Mouse (Mus musculus) midbrain, embryonic 14.5 days (tissue): ENCODE data around the gene Ccdc125. TPM values are rescaled to one million over a fixed set of nuclear protein-coding genes. Genes with fewer than 3 reads are reported as not detected.
A peak's percentile ranks its signal among the peaks of the same experiment; 100 is the strongest.
"Not testable (repeated sequence)": the region's sequence is repeated elsewhere in the genome, so short reads cannot be mapped to it uniquely, and the experiment has no call there.

Experiments
- ATAC-seq: fragments of 200-750 bp; cut with Nextera tagmentation; 2 replicates; pipeline ENCODE4 v1.8.0; 2017; ENCODE audit warnings: moderate number of reproducible peaks, moderate library complexity; ENCODE audit not compliant: low FRiP score, low TSS enrichment
- DNase-seq: peaks from one replicate; pipeline ENCODE4 v3.0.0-alpha.2; 2015
- H3K27ac ChIP-seq: fragments of 300-500 bp; sonication (generic); replicated peaks from 2 replicates; pipeline ENCODE4 v1.5.1; 2014; ENCODE audit warnings: mild to moderate bottlenecking, low read depth, low read length, moderate library complexity
- H3K27me3 ChIP-seq: fragments of 300-500 bp; sonication (generic); 2 replicates; pipeline ENCODE4 v1.6.1; 2014; ENCODE audit warnings: low read length, control low read depth, mixed read lengths; ENCODE audit not compliant: control insufficient read depth, insufficient read depth
- H3K36me3 ChIP-seq: fragments of 300-500 bp; sonication (generic); 2 replicates; pipeline ENCODE4 v1.6.1; 2014; ENCODE audit warnings: low read length, control low read depth; ENCODE audit not compliant: control insufficient read depth, insufficient read depth
- H3K4me1 ChIP-seq: fragments of 300-500 bp; sonication (generic); 2 replicates; pipeline ENCODE4 v1.6.1; 2014; ENCODE audit warnings: mild to moderate bottlenecking, antibody characterized with exemption, low read length, control low read depth; ENCODE audit not compliant: control insufficient read depth, insufficient read depth
- H3K4me2 ChIP-seq: fragments of 300-500 bp; sonication (generic); 2 replicates; pipeline ENCODE4 v1.6.1; 2014; ENCODE audit warnings: mild to moderate bottlenecking, low read length, moderate library complexity
- H3K4me3 ChIP-seq: fragments of 300-500 bp; sonication (generic); replicated peaks from 2 replicates; pipeline ENCODE4 v1.5.1; 2014; ENCODE audit warnings: low read depth, low read length
- H3K9ac ChIP-seq: fragments of 300-500 bp; sonication (generic); replicated peaks from 2 replicates; pipeline ENCODE4 v1.6.1; 2014; ENCODE audit warnings: mild to moderate bottlenecking, low read length, moderate library complexity
- H3K9me3 ChIP-seq: fragments of 300-500 bp; sonication (generic); 2 replicates; pipeline ENCODE4 v1.6.1; 2016; ENCODE audit warnings: low read length, control low read depth, mixed read lengths; ENCODE audit not compliant: control insufficient read depth
- WGBS: fragments of 180-500 bp; shearing (Covaris S2); extraction: QIAGEN DNeasy Blood & Tissue Kit; methylation state at CpG from one replicate; pipeline ENCODE4 v1.1.7; 2014; 5-methylcytosine and 5-hydroxymethylcytosine counted together
- polyA plus RNA-seq: library from polyadenylated mRNA; unstranded; fragments of >200 nt; fragmentation: Nextera tagmentation; extraction: Ambion mirVana; gene quantifications from 2 replicates; pipeline ENCODE4 v1.2.1, GENCODE M21; 2014

Ccdc125 gene
- polyA plus RNA-seq, 1 experiment from 2014 or later = 2.0 TPM

DNA sequence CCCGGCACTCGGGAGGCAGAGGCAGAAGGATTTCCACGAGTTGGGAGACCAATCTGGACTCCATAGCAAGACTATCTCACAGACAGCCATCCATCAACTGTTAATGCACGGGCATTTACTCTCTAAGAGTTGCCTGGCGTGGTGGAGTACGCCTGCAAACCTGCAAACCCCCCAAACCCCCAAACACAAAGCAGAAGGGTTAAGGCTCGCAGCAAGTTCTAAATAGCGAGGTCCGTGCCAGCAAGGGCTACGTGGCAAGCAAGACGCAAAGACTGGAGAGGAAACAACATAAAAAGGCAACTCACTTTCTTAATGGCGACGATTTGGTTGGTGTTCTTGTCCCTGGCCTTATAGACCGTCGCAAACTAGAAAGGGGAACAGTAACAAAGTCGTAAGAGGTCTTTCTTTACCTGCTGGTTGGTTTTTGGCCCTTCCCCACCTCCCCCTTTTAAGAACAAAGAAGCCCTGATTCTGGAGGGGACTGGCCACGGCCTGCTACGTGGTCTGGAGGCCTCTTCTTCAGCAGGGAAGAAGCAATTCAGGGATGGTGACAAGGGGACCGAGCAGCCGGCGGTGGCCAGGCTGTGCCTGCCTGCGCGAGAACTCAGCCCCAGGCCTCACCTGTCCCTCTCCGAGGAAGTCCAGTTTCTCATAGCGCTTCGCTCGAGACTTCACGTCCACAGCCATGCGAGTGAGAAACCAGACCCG is 60.8 kb downstream of the Ccdc125 start:
- Histone ChIP-seq H3K27ac (peak overlapping the region; percentile 81), H3K4me3 (peak overlapping the region; percentile 89), H3K27me3 (no peaks in the 10 kb centered on the region), H3K4me2 (peak overlapping the region; percentile 92), H3K36me3 (peaks cover 18% of the 10 kb centered on the region), H3K9ac (peak overlapping the region; percentile 68), H3K4me1 (peaks cover 10% of the 10 kb centered on the region), H3K9me3 (no peaks in the 10 kb centered on the region)
- ATAC-seq = peak; percentile 90
- DNase-seq = no peak
- WGBS = 1% methylated on average over 30 of the region's 30 CpGs

DNA sequence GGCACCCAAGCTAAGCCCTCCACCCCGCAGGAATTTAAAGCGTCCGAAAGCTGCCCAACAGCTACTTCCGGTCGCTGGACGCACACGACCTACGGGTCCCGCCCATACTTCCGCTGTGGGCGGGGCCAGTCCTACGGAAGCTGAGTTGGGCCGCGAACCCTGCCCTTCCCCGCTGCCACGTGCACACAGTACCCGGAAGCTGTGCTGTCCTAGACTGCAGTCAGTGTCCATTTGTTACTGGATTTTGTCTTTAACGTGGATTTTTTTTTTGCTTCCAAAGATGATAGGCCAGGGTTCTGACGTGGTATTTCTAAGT is 61.3 kb downstream of the Ccdc125 start, which contains the start of gene Cdk7:
Gene Cdk7 (minus strand): TSS at position 79 of the 316 bp plus-strand sequence.
- DNase-seq (peak; percentile 98), ATAC-seq (peak; percentile 100)
- H3K9me3 ChIP-seq = no peaks in the 10 kb centered on the region
- H3K27me3 ChIP-seq = no peaks in the 10 kb centered on the region
- H3K4me3 ChIP-seq = peak within 1 kb of the TSS; percentile 89
- WGBS = 0% methylated on average over 19 of the region's 19 CpGs
- peaks cover 19% of the 10 kb centered on the region for H3K36me3 ChIP-seq
- H3K4me1 ChIP-seq = peaks cover 10% of the 10 kb centered on the region
- peak within 1 kb of the TSS; percentile 68 for H3K9ac ChIP-seq
- peak within 1 kb of the TSS; percentile 92 for H3K4me2 ChIP-seq
- peak within 1 kb of the TSS; percentile 81 for H3K27ac ChIP-seq

DNA sequence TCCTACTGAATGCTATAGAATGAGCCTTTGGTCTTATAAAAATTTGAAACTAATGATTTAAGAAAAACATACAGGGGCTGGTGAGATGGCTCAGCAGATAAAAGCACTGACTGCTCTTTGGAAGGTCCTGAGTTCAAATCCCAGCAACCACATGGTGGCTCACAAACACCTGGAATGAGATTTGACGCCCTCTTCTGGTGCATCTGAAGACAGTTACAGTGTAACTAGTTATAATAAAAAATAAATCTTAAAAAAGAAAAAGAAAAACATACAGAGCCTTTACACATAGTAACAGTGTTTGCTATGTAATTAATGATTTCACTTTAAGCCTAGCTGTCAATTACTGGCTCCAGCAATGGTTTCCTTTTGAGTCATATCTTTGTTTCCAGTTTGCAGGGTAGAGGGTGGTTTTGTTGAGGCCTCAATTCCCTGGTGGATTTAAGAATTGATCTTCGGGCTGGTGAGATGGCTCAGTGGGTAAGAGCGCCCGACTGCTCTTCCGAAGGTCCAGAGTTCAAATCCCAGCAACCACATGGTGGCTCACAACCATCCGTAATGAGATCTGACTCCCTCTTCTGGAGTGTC is 62.0 kb downstream of the Ccdc125 start:
- H3K4me3 ChIP-seq = peak overlapping the region; percentile 89
- DNase-seq, H3K9ac ChIP-seq, H3K27ac ChIP-seq, ATAC-seq, H3K9me3 ChIP-seq, H3K27me3 ChIP-seq: not testable (repeated sequence)
- H3K36me3 ChIP-seq = peaks cover 20% of the 10 kb centered on the region
- peak overlapping the region; percentile 92 for H3K4me2 ChIP-seq
- H3K4me1 ChIP-seq = peaks cover 10% of the 10 kb centered on the region
- WGBS = 92% methylated on average over 5 of the region's 6 CpGs

DNA sequence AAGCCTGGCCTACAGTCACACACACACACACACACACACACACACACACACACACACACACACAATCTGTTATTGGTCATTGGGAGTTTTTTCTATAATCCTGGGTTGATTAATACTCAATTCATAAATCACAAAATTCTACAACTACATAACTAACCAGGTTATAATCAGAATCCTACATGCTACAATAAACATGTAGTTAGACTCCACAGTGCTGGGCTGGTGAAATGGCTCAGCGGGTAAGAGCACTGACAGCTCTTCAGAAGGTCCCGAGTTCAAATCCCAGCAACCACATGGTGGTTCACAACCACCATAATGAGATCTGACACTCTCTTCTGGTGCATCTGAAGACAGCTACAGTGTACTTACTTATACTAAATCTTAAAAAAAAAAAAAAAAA is 63.2 kb downstream of the Ccdc125 start:
- Histone ChIP-seq H3K27ac (no peak overlapping the region), H3K4me3 (no peak overlapping the region), H3K4me2 (no peak overlapping the region), H3K9ac (no peak overlapping the region), H3K4me1 (peaks cover 10% of the 10 kb centered on the region), H3K27me3 (no peaks in the 10 kb centered on the region), H3K36me3 (peaks cover 21% of the 10 kb centered on the region), H3K9me3 (no peaks in the 10 kb centered on the region)
- ATAC-seq = no peak
- DNase-seq = no peak
- WGBS = 98% methylated on average over 2 of the region's 2 CpGs

DNA sequence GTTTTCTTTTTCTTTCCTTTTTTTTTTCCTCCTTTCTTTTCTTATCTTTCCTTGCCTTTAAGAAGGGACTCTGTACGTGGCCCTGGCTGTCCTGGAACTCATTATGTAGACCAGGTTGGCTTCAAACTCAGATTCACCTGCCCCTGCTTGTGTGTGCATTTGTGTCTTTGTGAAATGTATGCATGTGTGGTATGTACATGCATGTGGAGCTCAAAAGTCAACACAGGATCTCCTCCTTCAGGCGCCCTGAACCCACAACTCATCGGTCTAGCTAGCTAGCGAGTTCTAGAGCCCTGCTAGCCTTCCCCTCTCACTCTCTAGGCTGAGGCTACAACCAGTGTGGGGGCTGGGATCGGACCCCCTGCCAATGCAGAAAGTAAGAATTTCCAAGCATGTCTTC is 73.3 kb downstream of the Ccdc125 start:
- H3K4me3 ChIP-seq = no peak overlapping the region
- H3K27me3 ChIP-seq = no peaks in the 10 kb centered on the region
- no peak for DNase-seq
- no peak overlapping the region for H3K27ac ChIP-seq
- H3K36me3 ChIP-seq = peaks cover 12% of the 10 kb centered on the region
- no peak overlapping the region for H3K4me2 ChIP-seq
- no peak overlapping the region for H3K9ac ChIP-seq
- ATAC-seq = no peak
- WGBS = 94% methylated on average over 5 of the region's 5 CpGs
- peaks cover 3% of the 10 kb centered on the region; the same call in 1 of the 2 replicates for H3K4me1 ChIP-seq
- H3K9me3 ChIP-seq = no peaks in the 10 kb centered on the region

DNA sequence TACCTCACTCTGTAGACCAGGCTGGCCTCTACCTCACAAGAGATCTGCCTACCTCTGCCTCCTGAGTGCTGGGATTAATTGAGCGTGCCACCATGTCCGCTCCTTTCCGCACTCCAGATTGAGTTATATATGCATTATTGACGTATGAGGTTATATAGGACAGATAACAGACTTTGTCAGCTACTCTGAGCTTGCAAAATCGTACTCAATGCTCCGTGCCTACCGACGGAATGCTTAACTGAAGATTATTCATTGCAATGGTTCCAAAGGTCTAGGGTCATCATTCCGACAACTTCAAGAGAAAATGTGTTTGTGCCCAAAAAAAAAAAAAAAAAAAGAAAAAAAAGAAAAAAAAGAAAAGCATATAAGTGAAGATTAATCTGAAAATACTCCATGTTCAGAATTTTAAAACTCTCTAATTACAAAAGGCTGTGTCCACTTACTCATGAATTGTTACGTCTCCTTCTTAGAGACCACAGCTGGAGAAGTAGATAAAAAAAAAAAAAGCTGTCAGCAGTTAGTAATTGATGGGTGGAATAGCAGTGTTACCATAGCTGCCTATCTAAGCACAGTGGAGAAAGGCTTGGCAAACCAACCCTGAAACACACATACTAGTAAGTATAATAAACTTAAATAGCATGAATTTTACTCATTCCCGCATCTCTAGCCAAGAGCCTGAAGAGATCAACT is 74.0 kb downstream of the Ccdc125 start:
- Histone ChIP-seq H3K9me3 (no peaks in the 10 kb centered on the region), H3K27me3 (no peaks in the 10 kb centered on the region), H3K9ac (peak overlapping the region; percentile 21; the same call in 1 of the 2 replicates), H3K27ac (peak overlapping the region; percentile 96), H3K36me3 (peaks cover 7% of the 10 kb centered on the region; the same call in 1 of the 2 replicates), H3K4me3 (peak overlapping the region; percentile 72), H3K4me2 (peak overlapping the region; percentile 58), H3K4me1 (peaks cover 3% of the 10 kb centered on the region; the same call in 1 of the 2 replicates)
- WGBS = 66% methylated on average over 11 of the region's 11 CpGs
- DNase-seq = no peak
- peak; percentile 29; the same call in 1 of the 2 replicates for ATAC-seq

DNA sequence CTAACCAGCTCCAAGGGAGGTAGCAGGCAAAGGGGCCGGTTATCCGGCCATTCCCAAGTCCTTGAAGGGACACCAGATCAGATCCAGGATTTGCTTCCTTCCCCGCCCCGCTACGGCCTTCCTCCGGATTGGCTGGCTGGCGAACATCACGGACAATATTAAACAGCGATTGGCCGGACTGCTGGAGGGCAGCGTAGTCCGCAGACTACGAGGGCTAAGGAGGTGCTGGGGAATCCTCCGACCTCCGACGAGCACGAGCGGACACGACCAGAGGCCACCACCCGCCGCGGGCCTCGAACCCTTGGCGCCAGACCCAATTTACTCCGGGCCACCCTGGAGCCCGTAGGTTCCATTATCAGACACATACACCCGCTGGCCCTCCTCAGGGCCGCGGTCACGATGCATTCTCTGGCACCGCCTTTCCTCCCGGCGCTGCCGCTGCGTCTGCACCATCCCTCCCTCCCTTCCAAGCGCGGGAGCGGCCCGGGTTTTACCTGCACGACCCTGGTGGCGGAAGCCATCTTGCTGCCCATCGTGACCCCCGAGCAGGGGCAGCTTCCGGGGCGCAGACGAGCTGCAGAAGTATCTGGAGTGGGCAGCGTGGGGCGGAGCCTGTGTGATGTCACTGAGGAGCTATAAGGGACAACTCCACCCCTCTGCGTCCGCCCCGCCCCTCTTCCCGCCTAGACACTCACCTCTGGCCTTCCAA is 74.7 kb downstream of the Ccdc125 start, which contains the start of gene Mrps36:
Gene Mrps36 (minus strand): TSS at position 624 of the 709 bp plus-strand sequence.
- H3K4me3 ChIP-seq = peak within 1 kb of the TSS; percentile 72
- H3K4me1 ChIP-seq = peaks cover 3% of the 10 kb centered on the region; the same call in 1 of the 2 replicates
- WGBS = under 1% methylated on average over 52 of the region's 52 CpGs
- H3K9me3 ChIP-seq = no peaks in the 10 kb centered on the region
- peak within 1 kb of the TSS; percentile 58 for H3K4me2 ChIP-seq
- H3K36me3 ChIP-seq = peaks cover 7% of the 10 kb centered on the region; the same call in 1 of the 2 replicates
- peak; percentile 93 for DNase-seq
- peak within 1 kb of the TSS; percentile 87 for H3K9ac ChIP-seq
- peak within 1 kb of the TSS; percentile 96 for H3K27ac ChIP-seq
- peak; percentile 97 for ATAC-seq
- H3K27me3 ChIP-seq = no peaks in the 10 kb centered on the region

DNA sequence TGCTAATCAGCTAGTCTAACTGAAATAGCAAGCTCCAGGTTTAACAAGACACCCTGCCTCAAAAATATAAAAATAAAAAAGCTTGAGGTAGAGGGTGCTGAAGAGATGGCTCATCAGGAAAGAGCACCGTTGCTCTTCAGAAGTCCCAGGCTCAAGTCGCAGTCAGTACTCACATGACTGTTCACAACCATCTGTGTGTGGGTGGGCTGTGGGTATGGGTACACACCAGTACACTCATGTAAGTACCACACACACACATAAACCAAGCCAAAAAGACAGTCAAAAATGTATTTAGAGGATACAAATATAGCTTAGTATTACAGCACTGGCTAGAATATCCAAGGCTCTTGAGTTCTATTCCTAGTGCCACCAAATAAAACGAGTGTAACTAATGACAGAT is 76.6 kb downstream of the Ccdc125 start:
- no peak overlapping the region for H3K4me2 ChIP-seq
- no peak overlapping the region for H3K4me3 ChIP-seq
- H3K9ac ChIP-seq = no peak overlapping the region
- no peaks in the 10 kb centered on the region for H3K36me3 ChIP-seq
- peaks cover 3% of the 10 kb centered on the region; the same call in 1 of the 2 replicates for H3K4me1 ChIP-seq
- 93% methylated on average over 3 of the region's 3 CpGs for WGBS
- DNase-seq (no peak), ATAC-seq (no peak)
- H3K27ac ChIP-seq = no peak overlapping the region
- no peaks in the 10 kb centered on the region for H3K27me3 ChIP-seq
- no peaks in the 10 kb centered on the region for H3K9me3 ChIP-seq
